In genomic region chr11:49770676-49771550, GRCm38 (mm10) we compare ENCODE assay signal across 26 mouse cellular contexts. TPM values are rescaled to one million over a fixed set of nuclear protein-coding genes. Genes with fewer than 3 reads are reported as not detected.
DNase-seq lines count a peak whose midpoint lies in the region; ATAC-seq and TF ChIP-seq lines count a peak whose summit lies in the region.
"Had no signal": no experiment of that assay in that cellular context is flagged by ENCODE, and none has a peak within 500 bp of the region (broad histone marks: within the 10 kb centered on the region; RNA-seq: fewer than 3 reads in every experiment).

No protein-coding gene starts in this region.

- H3K36me3 ChIP-seq in spleen, adult 2 months (ENCODE audit: control insufficient read depth, insufficient read depth, low read length): no peaks in the 10 kb centered on the region
- H3K36me3 ChIP-seq in CH12.LX (replicated peaks in 1 of 2; ENCODE audit: control insufficient read depth in 1 of 2, insufficient read depth in 1 of 2, low read length in 1 of 2): no peaks in the 10 kb centered on the region
- no peaks in the 10 kb centered on the region for H3K36me3 ChIP-seq in splenic B cell, adult 2 months (ENCODE audit: control insufficient read depth, insufficient read depth, low read length, poor library complexity, severe bottlenecking)
- H3K36me3 ChIP-seq: embryonic facial prominence, embryonic 12.5 days; embryonic facial prominence, embryonic 15.5 days; heart, embryonic 13.5 days; intestine, embryonic 15.5 days had no signal

- no peak for DNase-seq in spleen, adult 2 months (ENCODE audit: low read depth in 1 of 2, low spot score in 2 of 2)
- DNase-seq in spleen, adult 18-20 months: no peak
- peak; percentile 66 for DNase-seq in CH12.LX (ENCODE audit: extremely low read depth)
- DNase-seq in induced T-regulatory cell, adult 2 months (ENCODE audit: low read depth): peak; percentile 80
- peak; percentile 22 for DNase-seq in splenic B cell, adult 2 months (ENCODE audit: low read depth, low spot score)
- DNase-seq in lung, adult 2 months: no peak
- no peak for DNase-seq in gastrocnemius, adult 2 months
- DNase-seq: adrenal gland, postnatal 25 days; B cell, adult 2 months; cerebellum, adult 18-20 months; cerebellum, adult 9-11 months; cerebellum, postnatal 25 days; forebrain, postnatal 0 days; gastrocnemius, postnatal 25 days; heart, adult 18-20 months; heart, postnatal 14 days; heart, postnatal 4 days; kidney, adult 11 months had no signal

- no peak for TF ChIP-seq RAD21 in CH12.LX (IDR thresholded peaks at IDR 0.05; ENCODE audit: low read depth, low read length)

- in situ Hi-C loops in CH12.LX (cut with MboI; ENCODE audit: low pct_ligation_motif_present, low pct_unique_long_range_greater_than_20kb, low sequenced_read_pairs): no loop called here

- peak overlapping the region; percentile 64 for H3K4me2 ChIP-seq in CH12.LX (ENCODE audit: insufficient read depth, low read depth, poor library complexity, severe bottlenecking)
- H3K4me2 ChIP-seq: embryonic facial prominence, embryonic 12.5 days; embryonic facial prominence, embryonic 15.5 days; heart, embryonic 13.5 days; hindbrain, embryonic 14.5 days; intestine, embryonic 15.5 days had no signal

- no peaks in the 10 kb centered on the region for H3K9me3 ChIP-seq in CH12.LX (replicated peaks; ENCODE audit: low read length)
- H3K9me3 ChIP-seq: embryonic facial prominence, embryonic 12.5 days; embryonic facial prominence, embryonic 15.5 days; heart, embryonic 13.5 days; intestine, embryonic 15.5 days had no signal

- ATAC-seq in cerebellum, adult (ENCODE audit: insufficient number of reproducible peaks, low FRiP score, low TSS enrichment): no peak
- ATAC-seq: forebrain, embryonic 14.5 days; forebrain, postnatal 0 days; hindbrain, postnatal 0 days; intestine, embryonic 15.5 days had no signal

- WGBS in spleen, adult 2 months: 53% methylated on average over 9 of the region's 9 CpGs
- WGBS in lung, adult 2 months: 60% methylated on average over 9 of the region's 9 CpGs

- TF ChIP-seq POLR2A in spleen, adult 2 months (IDR thresholded peaks at IDR 0.05; ENCODE audit: low read depth, low read length): no peak
- no peak for TF ChIP-seq POLR2A in CH12.LX (IDR thresholded peaks at IDR 0.05; ENCODE audit: low read depth, low read length)
- TF ChIP-seq POLR2A in lung, adult 2 months (IDR thresholded peaks at IDR 0.05; ENCODE audit: borderline replicate concordance, extremely low read depth, low read depth, low read length): no peak

- TF ChIP-seq EP300 in CH12.LX (IDR thresholded peaks at IDR 0.05; ENCODE audit: low read length): peak; percentile 42; the same call in 1 of the 2 replicates

- H3K27ac ChIP-seq in spleen, adult 2 months (ENCODE audit: insufficient read depth, low read length): peak overlapping the region; percentile 39
- no peak overlapping the region for H3K27ac ChIP-seq in CH12.LX (ENCODE audit: insufficient read depth, low read depth)
- H3K27ac ChIP-seq in gastrocnemius, adult 2 months: no peak overlapping the region
- H3K27ac ChIP-seq: embryonic facial prominence, embryonic 12.5 days; embryonic facial prominence, embryonic 15.5 days; heart, embryonic 13.5 days; hindbrain, embryonic 14.5 days; hindbrain, postnatal 0 days; intestine, embryonic 15.5 days had no signal

- H3K4me3 ChIP-seq in spleen, adult 2 months (ENCODE audit: extremely low read depth, insufficient read depth, insufficient read length): no peak overlapping the region
- H3K4me3 ChIP-seq in CH12.LX (replicated peaks in 1 of 3; ENCODE audit: low read depth in 2 of 3, low read length in 2 of 3, poor library complexity in 1 of 3): no peak overlapping the region
- H3K4me3 ChIP-seq in lung, adult 2 months (replicated peaks; ENCODE audit: extremely low read depth, low read depth, low read length): no peak overlapping the region
- H3K4me3 ChIP-seq in gastrocnemius, adult 2 months: no peak overlapping the region
- H3K4me3 ChIP-seq: embryonic facial prominence, embryonic 12.5 days; embryonic facial prominence, embryonic 15.5 days; heart, embryonic 13.5 days; intestine, embryonic 15.5 days had no signal

- dilution Hi-C loops in CH12.LX (cut with MboI; ENCODE audit: extremely low pct_ligation_motif_present, extremely low pct_unique_long_range_greater_than_20kb, low sequenced_read_pairs): no loop called here

- H3K4me1 ChIP-seq in spleen, adult 2 months (ENCODE audit: control insufficient read depth, insufficient read depth, insufficient read length): no peaks in the 10 kb centered on the region
- H3K4me1 ChIP-seq in CH12.LX (ENCODE audit: control insufficient read depth in 1 of 2, insufficient read depth in 2 of 2): peaks cover 7 to 32% of the 10 kb centered on the region in 2 experiments
- H3K4me1 ChIP-seq in lung, adult 2 months (ENCODE audit: control insufficient read depth, insufficient read depth, low read length): no peaks in the 10 kb centered on the region; the same call in 1 of the 2 replicates
- H3K4me1 ChIP-seq: embryonic facial prominence, embryonic 12.5 days; embryonic facial prominence, embryonic 15.5 days; heart, embryonic 13.5 days; intestine, embryonic 15.5 days had no signal

- no peaks in the 10 kb centered on the region for H3K79me2 ChIP-seq in CH12.LX (replicated peaks; ENCODE audit: control insufficient read depth, extremely low read depth, insufficient read depth, poor library complexity, severe bottlenecking)

- no peaks in the 10 kb centered on the region for H3K27me3 ChIP-seq in spleen, adult 2 months (ENCODE audit: control insufficient read depth, insufficient read depth, low read length)
- peaks cover 1% of the 10 kb centered on the region for H3K27me3 ChIP-seq in CH12.LX (replicated peaks)
- no peaks in the 10 kb centered on the region for H3K27me3 ChIP-seq in splenic B cell, adult 2 months (ENCODE audit: control insufficient read depth, insufficient read depth, low read length, poor library complexity, severe bottlenecking)
- H3K27me3 ChIP-seq: embryonic facial prominence, embryonic 12.5 days; embryonic facial prominence, embryonic 15.5 days; heart, embryonic 13.5 days; intestine, embryonic 15.5 days had no signal

- TF ChIP-seq CTCF in spleen, adult 2 months (IDR thresholded peaks at IDR 0.05; ENCODE audit: extremely low read depth, insufficient read depth, insufficient read length, insufficient replicate concordance): no peak
- TF ChIP-seq CTCF in CH12.LX (conservative IDR thresholded peaks at IDR 0.05 in 1 of 2, IDR thresholded peaks at IDR 0.05 in 1 of 2; ENCODE audit: low read depth in 2 of 2, low read length in 2 of 2): no peak
- no peak for TF ChIP-seq CTCF in lung, adult 2 months (IDR thresholded peaks at IDR 0.05; ENCODE audit: insufficient read depth, low read length)
- TF ChIP-seq CTCF in gastrocnemius, adult 2 months (IDR thresholded peaks at IDR 0.05): no peak

- peak overlapping the region; percentile 29; the same call in 1 of the 2 replicates for H3K9ac ChIP-seq in CH12.LX (ENCODE audit: insufficient read depth, low read depth)
- H3K9ac ChIP-seq: embryonic facial prominence, embryonic 12.5 days; embryonic facial prominence, embryonic 15.5 days; forebrain, postnatal 0 days; heart, embryonic 13.5 days; hindbrain, embryonic 14.5 days; intestine, embryonic 15.5 days had no signal

- intact Hi-C loops in gastrocnemius, adult 2 months (cut with DNase I): no loop called here

TF ChIP-seq in CH12.LX, 34 proteins besides CTCF, POLR2A, EP300 and RAD21 (continues in another document):
- TF ChIP-seq PAX5 (IDR thresholded peaks at IDR 0.05; ENCODE audit: low read length): no peak
- no peak for TF ChIP-seq NRF1 (IDR thresholded peaks at IDR 0.05; ENCODE audit: low read depth, low read length)
- TF ChIP-seq JUND (conservative IDR thresholded peaks at IDR 0.05; ENCODE audit: low read depth, low read length): 0 out of 2 replicates have a peak, but pooled peaks have one; percentile 34
- peak; percentile 87 for TF ChIP-seq IRF4 (IDR thresholded peaks at IDR 0.05; ENCODE audit: low read depth, low read length)
- TF ChIP-seq ETS1 (conservative IDR thresholded peaks at IDR 0.05; ENCODE audit: low read depth, low read length): peak; percentile 53; the same call in 1 of the 2 replicates
- no peak for TF ChIP-seq USF2 (conservative IDR thresholded peaks at IDR 0.05; ENCODE audit: low read depth, low read length)
- 0 out of 2 replicates have a peak, but pooled peaks have one; percentile 20 for TF ChIP-seq BHLHE40 (IDR thresholded peaks at IDR 0.05; ENCODE audit: low read depth, low read length)
- TF ChIP-seq MAX (IDR thresholded peaks at IDR 0.05; ENCODE audit: low read length): no peak
- TF ChIP-seq E2F4 (IDR thresholded peaks at IDR 0.05; ENCODE audit: insufficient replicate concordance, low read depth, low read length): no peak
- TF ChIP-seq ELF1 (IDR thresholded peaks at IDR 0.05; ENCODE audit: low read depth, low read length): peak; percentile 14; the same call in 1 of the 2 replicates
- 0 out of 2 replicates have a peak, but pooled peaks have one; percentile 0 for TF ChIP-seq JUN (IDR thresholded peaks at IDR 0.05; ENCODE audit: insufficient read depth, low read depth, low read length)
- no peak for TF ChIP-seq USF1 (IDR thresholded peaks at IDR 0.05; ENCODE audit: low read depth, low read length)
- no peak for TF ChIP-seq ZMIZ1 (IDR thresholded peaks at IDR 0.05; ENCODE audit: low read depth, low read length)
- peak; percentile 85 for TF ChIP-seq TBP (conservative IDR thresholded peaks at IDR 0.05; ENCODE audit: low read depth, low read length)
- TF ChIP-seq TCF12 (IDR thresholded peaks at IDR 0.05; ENCODE audit: low read depth, low read length): 0 out of 2 replicates have a peak, but pooled peaks have one; percentile 39
- TF ChIP-seq SMC3 (IDR thresholded peaks at IDR 0.05; ENCODE audit: low read depth, low read length): no peak
- TF ChIP-seq HCFC1 (IDR thresholded peaks at IDR 0.05; ENCODE audit: low read depth, low read length): peak; percentile 37; the same call in 1 of the 2 replicates
- peak; percentile 49; the same call in 1 of the 2 replicates for TF ChIP-seq UBTF (IDR thresholded peaks at IDR 0.05; ENCODE audit: low read depth, low read length)

RNA-seq across cellular contexts. Expression of gene Gfpt2, which starts 23.1 kb away (rescaled TPM):
- 0.56 and 0.70 TPM in 2 replicates for polyA plus RNA-seq in spleen, adult 2 months (2012; rRNA removed)
- 0.04 TPM in 1 of 2 replicates, not detected in the other for total RNA-seq in CH12.LX (2012; rRNA removed)
- not detected in 2 replicates for total RNA-seq in CH12.LX (2014; rRNA removed)
- polyA plus RNA-seq in CH12.LX (2012; ENCODE audit: insufficient read length, low read depth): not detected in 2 replicates
- polyA plus RNA-seq in lung, adult 2 months (2012; rRNA removed): 7.0 and 8.8 TPM in 2 replicates
- total RNA-seq in gastrocnemius, adult 2 months (2021): 10 to 100 TPM in 1 of 2 experiments, 1 to 10 TPM in 1; 7.5 to 11.1 TPM

RNA-seq across cellular contexts. Expression of gene Cnot6, which starts 58.4 kb away (rescaled TPM):
- polyA plus RNA-seq in spleen, adult 2 months (2012; rRNA removed): 7.3 and 8.5 TPM in 2 replicates
- total RNA-seq in CH12.LX (2012; rRNA removed) (32.4 and 39.2 TPM in 2 replicates), CH12.LX (2014; rRNA removed) (90.8 and 102 TPM in 2 replicates)
- polyA plus RNA-seq in CH12.LX (2012; ENCODE audit: insufficient read length, low read depth): 75.2 and 85.0 TPM in 2 replicates
- polyA plus RNA-seq in lung, adult 2 months (2012; rRNA removed): 9.5 and 15.3 TPM in 2 replicates
- total RNA-seq in gastrocnemius, adult 2 months (2021): 10 to 100 TPM in 1 of 2 experiments, 1 to 10 TPM in 1; 8.1 to 14.5 TPM

Comparison
In these comparisons a context has a peak if more than half of its experiments do, and no peak if none do; other contexts are left out.
1. DNase-seq: peak in CH12.LX (single experiment), induced T-regulatory cell, adult 2 months (single experiment) and splenic B cell, adult 2 months (single experiment); none in spleen, adult 2 months (0 of 2), spleen, adult 18-20 months (0 of 2), lung, adult 2 months (single experiment) and gastrocnemius, adult 2 months (single experiment).